Mouse (Mus musculus) liver, postnatal 0 days (tissue): ENCODE data around the gene Hist1h2af. TPM values are rescaled to one million over a fixed set of nuclear protein-coding genes. Genes with fewer than 3 reads are reported as not detected.

Source experiments
- ATAC-seq: fragments of 200-750 bp; cut with Nextera tagmentation; 2 replicates; pipeline ENCODE4 v1.8.0; 2017; ENCODE audit warnings: mild to moderate bottlenecking, moderate library complexity
- DNase-seq: peaks from one replicate; pipeline ENCODE4 v3.0.0-alpha.2; 2016
- H3K27ac ChIP-seq: fragments of 300-500 bp; sonication (generic); 2 replicates; pipeline ENCODE4 v1.5.1; 2014; ENCODE audit warnings: antibody characterized with exemption, moderate library complexity, mild to moderate bottlenecking, low read depth
- H3K27me3 ChIP-seq: fragments of 300-500 bp; sonication (generic); 2 replicates; pipeline ENCODE4 v1.6.1; 2014; ENCODE audit warnings: low read length, control low read depth, mixed read lengths; ENCODE audit not compliant: insufficient read depth
- H3K36me3 ChIP-seq: fragments of 300-500 bp; sonication (generic); replicated peaks from 2 replicates; pipeline ENCODE4 v1.6.1; 2014; ENCODE audit warnings: mild to moderate bottlenecking, control low read depth, low read length, moderate library complexity, mixed read lengths; ENCODE audit not compliant: insufficient read depth
- H3K4me1 ChIP-seq: fragments of 300-500 bp; sonication (generic); 2 replicates; pipeline ENCODE4 v1.6.1; 2014; ENCODE audit warnings: antibody characterized with exemption, mild to moderate bottlenecking, control low read depth; ENCODE audit not compliant: insufficient read depth
- H3K4me2 ChIP-seq: fragments of 300-500 bp; sonication (generic); 2 replicates; pipeline ENCODE4 v1.6.1; 2014; ENCODE audit warnings: low read depth, mild to moderate bottlenecking, low read length, moderate library complexity, mixed read lengths
- H3K4me3 ChIP-seq: fragments of 300-500 bp; sonication (generic); 2 replicates; pipeline ENCODE4 v1.5.1; 2014; ENCODE audit warnings: low read depth, low read length
- H3K9ac ChIP-seq: fragments of 300-500 bp; sonication (generic); replicated peaks from 2 replicates; pipeline ENCODE4 v1.6.1; 2014; ENCODE audit warnings: mild to moderate bottlenecking, moderate library complexity
- H3K9me3 ChIP-seq: fragments of 300-500 bp; sonication (generic); 2 replicates; pipeline ENCODE4 v1.6.1; 2016; ENCODE audit warnings: mild to moderate bottlenecking, control low read depth, low read length, mixed read lengths
- CTCF ChIP-seq: sonication (generic); IDR thresholded peaks from 2 replicates; pipeline ENCODE4 v1.5.1; 2016; ENCODE audit warnings: antibody characterized with exemption, low read depth
- EP300 ChIP-seq: IDR thresholded peaks from 2 replicates; pipeline ENCODE4 v1.6.1; 2016; ENCODE audit warnings: antibody characterized with exemption, low read depth, mild to moderate bottlenecking
- WGBS: fragments of 180-500 bp; shearing (Covaris S2); extraction: QIAGEN DNeasy Blood & Tissue Kit; methylation state at CpG from one replicate; pipeline ENCODE4 v1.1.7; 2014; ENCODE audit not compliant: insufficient replicate concordance; 5-methylcytosine and 5-hydroxymethylcytosine counted together
- microRNA-seq: library from miRNA; unstranded; fragments of <30 nt; microRNA quantifications from one replicate; pipeline ENCODE4, GENCODE M21; 2016
- polyA plus RNA-seq: library from polyadenylated mRNA; unstranded; fragments of >200 nt; fragmentation: Nextera tagmentation; extraction: Ambion mirVana; gene quantifications from 2 replicates; pipeline ENCODE4 v1.2.1, GENCODE M21; 2015

The Hist1h2af gene
- polyA plus RNA-seq, 1 experiment from 2014 or later, result 9.8 TPM

- Histone ChIP-seq H3K4me1 (peaks cover 19% of the 10 kb centered on the region), H3K27ac (no peak overlapping the region), H3K4me3 (no peak overlapping the region), H3K9me3 (no peaks in the 10 kb centered on the region), H3K4me2 (no peak overlapping the region), H3K27me3 (no peaks in the 10 kb centered on the region), H3K36me3 (no peaks in the 10 kb centered on the region), H3K9ac (no peak overlapping the region)
- 89% methylated on average over 1 of the region's 1 CpGs for WGBS
- ATAC-seq (no peak), DNase-seq (no peak)
- no peak for TF ChIP-seq EP300
- TF ChIP-seq CTCF, result no peak
Observed at GRCm38 (mm10) chr13:23577835-23578234, 44.1 kb downstream of the Hist1h2af start.

GRCm38 (mm10) chr13:23581408-23582218 is 47.9 kb downstream of the Hist1h2af start, which contains the start of gene Hist1h4d:
Gene Hist1h4d, plus strand, starts transcription at chr13:23581598.
- TF ChIP-seq CTCF, result no peak
- peak; percentile 94 for TF ChIP-seq EP300
- WGBS, result 2% methylated on average over 43 of the region's 43 CpGs
- no peaks in the 10 kb centered on the region for H3K36me3 ChIP-seq
- no peaks in the 10 kb centered on the region for H3K27me3 ChIP-seq
- H3K27ac ChIP-seq, result peak within 1 kb of the TSS; percentile 99
- no peaks in the 10 kb centered on the region for H3K9me3 ChIP-seq
- H3K4me3 ChIP-seq, result peak within 1 kb of the TSS; percentile 59
- peak within 1 kb of the TSS; percentile 83 for H3K9ac ChIP-seq
- H3K4me1 ChIP-seq, result peaks cover 30% of the 10 kb centered on the region
- DNase-seq, result peak; percentile 94
- peak within 1 kb of the TSS; percentile 86 for H3K4me2 ChIP-seq
- peak; percentile 76 for ATAC-seq

GRCm38 (mm10) chr13:23582219-23583056 is 48.7 kb downstream of the Hist1h2af start:
- no peaks in the 10 kb centered on the region for H3K36me3 ChIP-seq
- peak overlapping the region; percentile 86 for H3K4me2 ChIP-seq
- DNase-seq (peak; percentile 35), ATAC-seq (no peak)
- peak overlapping the region; percentile 83 for H3K9ac ChIP-seq
- peaks cover 24% of the 10 kb centered on the region for H3K4me1 ChIP-seq
- H3K4me3 ChIP-seq, result peak overlapping the region; percentile 59
- 11% methylated on average over 6 of the region's 6 CpGs for WGBS
- H3K27me3 ChIP-seq, result no peaks in the 10 kb centered on the region
- peak overlapping the region; percentile 99 for H3K27ac ChIP-seq
- no peaks in the 10 kb centered on the region for H3K9me3 ChIP-seq
- TF ChIP-seq EP300 (no peak), CTCF (no peak)

DNA sequence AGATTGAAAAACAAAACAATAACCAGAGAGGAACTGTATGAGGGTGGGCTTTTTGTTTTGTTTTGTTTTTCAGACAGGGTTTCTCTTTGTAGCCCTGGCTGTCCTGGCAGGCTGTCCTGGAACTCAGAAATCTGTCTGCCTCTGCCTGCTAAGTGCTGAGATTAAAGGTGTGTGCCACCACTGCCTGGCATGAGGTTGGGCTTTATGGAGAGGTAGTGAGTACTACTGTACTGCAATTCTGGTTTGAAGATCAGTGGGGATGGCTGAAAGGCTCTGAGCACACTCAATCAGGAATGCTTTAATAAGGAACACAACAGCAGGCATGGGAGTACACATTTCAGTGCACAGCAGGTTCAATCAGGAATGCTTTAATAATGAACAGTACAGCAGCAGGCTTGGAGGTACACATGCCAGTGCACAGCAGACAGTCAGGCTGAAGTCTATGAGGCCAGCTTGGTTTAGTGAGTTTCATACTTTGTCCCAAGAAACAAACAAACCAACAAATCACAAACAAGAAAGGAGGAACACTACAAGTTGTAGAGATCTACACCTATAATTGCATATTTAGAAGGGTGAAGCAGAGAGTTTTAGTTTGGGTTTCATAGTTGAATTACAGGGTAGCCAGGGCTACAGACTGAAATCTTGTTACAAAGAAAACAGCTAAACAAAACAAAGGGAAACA is 49.8 kb downstream of the Hist1h2af start:
- H3K9me3 ChIP-seq, result no peaks in the 10 kb centered on the region
- H3K9ac ChIP-seq, result peak overlapping the region; percentile 83
- peak overlapping the region; percentile 86 for H3K4me2 ChIP-seq
- H3K27me3 ChIP-seq, result no peaks in the 10 kb centered on the region
- TF ChIP-seq EP300, result no peak
- no peak for TF ChIP-seq CTCF
- peaks cover 24% of the 10 kb centered on the region for H3K4me1 ChIP-seq
- H3K27ac ChIP-seq, result peak overlapping the region; percentile 99
- ATAC-seq, result no peak
- DNase-seq, result no peak
- H3K36me3 ChIP-seq, result no peaks in the 10 kb centered on the region
- H3K4me3 ChIP-seq, result peak overlapping the region; percentile 59

Small RNAs within 50 kb of the gene (microRNA-seq; reads per million reads assigned to microRNA genes)
- gene Gm44297 (not detected), gene Gm44359 (not detected), gene Gm44394 (not detected), gene n-TStga1 (2.4 reads per million)

Other genes starting within 250 kb of the Hist1h2af start
- gene Zfp322a, start 164.7 kb upstream of the Hist1h2af start, polyA plus RNA-seq, result 7.4 and 9.5 TPM in 2 replicates
- gene Abt1, start 110.0 kb upstream of the Hist1h2af start, polyA plus RNA-seq, result 4.3 and 4.8 TPM in 2 replicates
- 0.92 and 0.96 TPM in 2 replicates for gene Btn1a1, start 68.0 kb upstream of the Hist1h2af start, polyA plus RNA-seq
- gene Btn2a2, start 45.0 kb upstream of the Hist1h2af start, polyA plus RNA-seq, result not detected in 2 replicates
- gene Hist1h4h, start 2.9 kb upstream of the Hist1h2af start, polyA plus RNA-seq, result 7.2 and 7.5 TPM in 2 replicates
- 3.7 and 6.3 TPM in 2 replicates for gene Hist1h3g, start 1.5 kb downstream of the Hist1h2af start, polyA plus RNA-seq
- 0.58 and 0.64 TPM in 2 replicates for gene Hist1h2bh, start 9.5 kb downstream of the Hist1h2af start, polyA plus RNA-seq
- 1.3 and 1.5 TPM in 2 replicates for gene Hist1h3f, start 10.1 kb downstream of the Hist1h2af start, polyA plus RNA-seq
- 1.1 and 1.2 TPM in 2 replicates for gene Hist1h4f, start 17.7 kb downstream of the Hist1h2af start, polyA plus RNA-seq
- 0.43 and 0.51 TPM in 2 replicates for gene Hist1h1d, start 19.4 kb downstream of the Hist1h2af start, polyA plus RNA-seq
- 3.6 and 4.6 TPM in 2 replicates for gene Hist1h3e, start 28.5 kb downstream of the Hist1h2af start, polyA plus RNA-seq
- 62.4 and 66.0 TPM in 2 replicates for gene Hist1h2ae, start 37.3 kb downstream of the Hist1h2af start, polyA plus RNA-seq
- gene Hist1h2bg, start 37.5 kb downstream of the Hist1h2af start, polyA plus RNA-seq, result 6.1 and 7.8 TPM in 2 replicates
- 2.9 and 5.8 TPM in 2 replicates for gene Hist1h2bf, start 40.3 kb downstream of the Hist1h2af start, polyA plus RNA-seq
- 2.0 and 2.6 TPM in 2 replicates for gene Hist1h2ad, start 40.5 kb downstream of the Hist1h2af start, polyA plus RNA-seq
- 4.7 and 5.8 TPM in 2 replicates for gene Hist1h3d, start 41.9 kb downstream of the Hist1h2af start, polyA plus RNA-seq
- gene Hist1h4d, start 47.7 kb downstream of the Hist1h2af start, polyA plus RNA-seq, result 89.1 and 94.3 TPM in 2 replicates
- gene Hist1h2be, start 87.2 kb downstream of the Hist1h2af start, polyA plus RNA-seq, result 0.49 and 0.51 TPM in 2 replicates
- 13.3 and 16.0 TPM in 2 replicates for gene Hist1h1e, start 88.7 kb downstream of the Hist1h2af start, polyA plus RNA-seq
- 0.86 and 0.88 TPM in 2 replicates for gene Hist1h2ac, start 150.0 kb downstream of the Hist1h2af start, polyA plus RNA-seq
- 168 and 180 TPM in 2 replicates for gene Hist1h2bc, start 150.3 kb downstream of the Hist1h2af start, polyA plus RNA-seq
- gene Hist1h1t, start 161.9 kb downstream of the Hist1h2af start, polyA plus RNA-seq, result not detected in 2 replicates
- 6.2 and 6.5 TPM in 2 replicates for gene Hist1h4c, start 164.5 kb downstream of the Hist1h2af start, polyA plus RNA-seq
- 24.0 and 25.1 TPM in 2 replicates for gene Hfe, start 176.9 kb downstream of the Hist1h2af start, polyA plus RNA-seq
- gene Hist1h1c, start 204.9 kb downstream of the Hist1h2af start, polyA plus RNA-seq, result 69.6 and 74.1 TPM in 2 replicates
- 2.8 and 3.5 TPM in 2 replicates for gene Hist1h3c, start 211.7 kb downstream of the Hist1h2af start, polyA plus RNA-seq
- gene Hist1h2bb, start 212.8 kb downstream of the Hist1h2af start, polyA plus RNA-seq, result 1.6 and 2.7 TPM in 2 replicates
- 46.5 and 47.4 TPM in 2 replicates for gene Hist1h2ab, start 217.2 kb downstream of the Hist1h2af start, polyA plus RNA-seq
- gene Hist1h3b, start 218.4 kb downstream of the Hist1h2af start, polyA plus RNA-seq, result 10.2 and 16.0 TPM in 2 replicates
- gene Hist1h4b, start 223.1 kb downstream of the Hist1h2af start, polyA plus RNA-seq, result 2.5 and 3.2 TPM in 2 replicates
- 0.40 and 0.49 TPM in 2 replicates for gene Hist1h4a, start 227.3 kb downstream of the Hist1h2af start, polyA plus RNA-seq
- 6.1 and 7.5 TPM in 2 replicates for gene Hist1h3a, start 228.5 kb downstream of the Hist1h2af start, polyA plus RNA-seq
- gene Hist1h1a, start 229.8 kb downstream of the Hist1h2af start, polyA plus RNA-seq, result 2.8 and 4.6 TPM in 2 replicates
- not detected in 2 replicates for gene Trim38, start 236.0 kb downstream of the Hist1h2af start, polyA plus RNA-seq